Mouse (Mus musculus) cerebellum, adult 2 months (tissue): ENCODE results near the gene Akt1.

Source experiments
- CTCF ChIP-seq: fragments of 200-500 bp; IDR thresholded peaks from 2 replicates; pipeline ENCODE4 v1.5.1; 2011; ENCODE audit warnings: low read depth, mild to moderate bottlenecking, control low read depth, low read length, moderate library complexity, borderline replicate concordance; ENCODE audit not compliant: insufficient read depth
- POLR2A ChIP-seq: fragments of 200-500 bp; IDR thresholded peaks from 2 replicates; pipeline ENCODE4 v1.6.1; 2011; ENCODE audit warnings: low read length, control low read depth, borderline replicate concordance; ENCODE audit not compliant: insufficient read depth

GRCm38 (mm10) chr12:112678555-112679026 lies 3.9 kb upstream of the Akt1 start, which contains the start of gene Zbtb42:
- TF ChIP-seq CTCF (no peak), POLR2A (no peak)
